Mouse (Mus musculus): ENCODE results near the gene Gm28230. TPM values are rescaled to one million over a fixed set of nuclear protein-coding genes. Genes with fewer than 3 reads are reported as not detected.

Gm28230 gene
- polyA plus RNA-seq, 1 experiment from 2014 or later: 0.10 TPM

GRCm38 (mm10) chr2:74695813-74696430 is 30.6 kb upstream of the Gm28230 start:
- no peak overlapping the region for H3K4me3 ChIP-seq (ENCODE audit: low read depth, low read length)
- H3K36me3 ChIP-seq (ENCODE audit: control insufficient read depth, insufficient read depth, low read length): no peaks in the 10 kb centered on the region
- peaks cover 8% of the 10 kb centered on the region for H3K4me1 ChIP-seq (ENCODE audit: control insufficient read depth, insufficient read depth, low read length)
- no peak overlapping the region for H3K27ac ChIP-seq (ENCODE audit: low read depth, low read length)
- H3K27me3 ChIP-seq (ENCODE audit: control insufficient read depth, insufficient read depth, low read length): peaks cover 99% of the 10 kb centered on the region
- no peaks in the 10 kb centered on the region for H3K9me3 ChIP-seq (replicated peaks; ENCODE audit: control insufficient read depth, low read length)
- no peak overlapping the region for H3K4me2 ChIP-seq
- WGBS (ENCODE audit: insufficient replicate concordance): 2% methylated on average over 7 of the region's 7 CpGs
- no peak overlapping the region for H3K9ac ChIP-seq (ENCODE audit: low read depth, low read length)
- no peak for ATAC-seq (replicated peaks; ENCODE audit: insufficient number of reproducible peaks, low FRiP score, low TSS enrichment)

- Histone ChIP-seq H3K9me3 (replicated peaks; ENCODE audit: control insufficient read depth, low read length) (no peaks in the 10 kb centered on the region), H3K36me3 (ENCODE audit: control insufficient read depth, insufficient read depth, low read length) (no peaks in the 10 kb centered on the region), H3K4me1 (ENCODE audit: control insufficient read depth, insufficient read depth, low read length) (peaks cover 2% of the 10 kb centered on the region; the same call in 1 of the 2 replicates), H3K9ac (ENCODE audit: low read depth, low read length) (no peak overlapping the region), H3K4me2 (no peak overlapping the region), H3K4me3 (ENCODE audit: low read depth, low read length) (no peak overlapping the region), H3K27me3 (ENCODE audit: control insufficient read depth, insufficient read depth, low read length) (peaks cover 99% of the 10 kb centered on the region), H3K27ac (ENCODE audit: low read depth, low read length) (no peak overlapping the region)
- WGBS (ENCODE audit: insufficient replicate concordance): 2% methylated on average over 34 of the region's 34 CpGs
- no peak for ATAC-seq (replicated peaks; ENCODE audit: insufficient number of reproducible peaks, low FRiP score, low TSS enrichment)
Measured at GRCm38 (mm10) chr2:74696442-74697335, 29.8 kb upstream of the Gm28230 start.

- no peaks in the 10 kb centered on the region for H3K9me3 ChIP-seq (replicated peaks; ENCODE audit: control insufficient read depth, low read length)
- H3K4me3 ChIP-seq (ENCODE audit: low read depth, low read length): peak within 1 kb of the TSS; percentile 41
- H3K4me1 ChIP-seq (ENCODE audit: control insufficient read depth, insufficient read depth, low read length): peaks cover 2% of the 10 kb centered on the region; the same call in 1 of the 2 replicates
- no peak within 1 kb of the TSS for H3K27ac ChIP-seq (ENCODE audit: low read depth, low read length)
- H3K27me3 ChIP-seq (ENCODE audit: control insufficient read depth, insufficient read depth, low read length): peaks cover 97% of the 10 kb centered on the region
- H3K36me3 ChIP-seq (ENCODE audit: control insufficient read depth, insufficient read depth, low read length): no peaks in the 10 kb centered on the region
- under 1% methylated on average over 43 of the region's 43 CpGs for WGBS (ENCODE audit: insufficient replicate concordance)
- peak within 1 kb of the TSS; percentile 69 for H3K4me2 ChIP-seq
- H3K9ac ChIP-seq (ENCODE audit: low read depth, low read length): 0 out of 2 replicates have a peak within 1 kb of the TSS, but pooled peaks have one; percentile 28
- 0 out of 2 replicates have a peak, but pooled peaks have one; percentile 39 for ATAC-seq (replicated peaks; ENCODE audit: insufficient number of reproducible peaks, low FRiP score, low TSS enrichment)
Measured at GRCm38 (mm10) chr2:74697567-74698121, 28.9 kb upstream of the Gm28230 start, which contains the start of gene Hoxd9. Gene Hoxd9 (plus strand): TSS chr2:74697727.

- H3K4me3 ChIP-seq (ENCODE audit: low read depth, low read length): peak overlapping the region; percentile 41
- H3K9me3 ChIP-seq (replicated peaks; ENCODE audit: control insufficient read depth, low read length): no peaks in the 10 kb centered on the region
- peak overlapping the region; percentile 69 for H3K4me2 ChIP-seq
- 0 out of 2 replicates have a peak overlapping the region, but pooled peaks have one; percentile 28 for H3K9ac ChIP-seq (ENCODE audit: low read depth, low read length)
- H3K36me3 ChIP-seq (ENCODE audit: control insufficient read depth, insufficient read depth, low read length): no peaks in the 10 kb centered on the region
- peaks cover 97% of the 10 kb centered on the region for H3K27me3 ChIP-seq (ENCODE audit: control insufficient read depth, insufficient read depth, low read length)
- H3K27ac ChIP-seq (ENCODE audit: low read depth, low read length): no peak overlapping the region
- ATAC-seq (replicated peaks; ENCODE audit: insufficient number of reproducible peaks, low FRiP score, low TSS enrichment): 0 out of 2 replicates have a peak, but pooled peaks have one; percentile 7
- peaks cover 2% of the 10 kb centered on the region; the same call in 1 of the 2 replicates for H3K4me1 ChIP-seq (ENCODE audit: control insufficient read depth, insufficient read depth, low read length)
- WGBS (ENCODE audit: insufficient replicate concordance): under 1% methylated on average over 86 of the region's 86 CpGs
Measured at GRCm38 (mm10) chr2:74698201-74699052, 28.1 kb upstream of the Gm28230 start.

GRCm38 (mm10) chr2:74699053-74699430 is 27.5 kb upstream of the Gm28230 start:
- no peak overlapping the region for H3K27ac ChIP-seq (ENCODE audit: low read depth, low read length)
- ATAC-seq (replicated peaks; ENCODE audit: insufficient number of reproducible peaks, low FRiP score, low TSS enrichment): no peak
- peaks cover 2% of the 10 kb centered on the region; the same call in 1 of the 2 replicates for H3K4me1 ChIP-seq (ENCODE audit: control insufficient read depth, insufficient read depth, low read length)
- peaks cover 97% of the 10 kb centered on the region for H3K27me3 ChIP-seq (ENCODE audit: control insufficient read depth, insufficient read depth, low read length)
- no peak overlapping the region for H3K4me3 ChIP-seq (ENCODE audit: low read depth, low read length)
- H3K9me3 ChIP-seq (replicated peaks; ENCODE audit: control insufficient read depth, low read length): no peaks in the 10 kb centered on the region
- H3K36me3 ChIP-seq (ENCODE audit: control insufficient read depth, insufficient read depth, low read length): no peaks in the 10 kb centered on the region
- H3K4me2 ChIP-seq: no peak overlapping the region
- under 1% methylated on average over 17 of the region's 17 CpGs for WGBS (ENCODE audit: insufficient replicate concordance)
- H3K9ac ChIP-seq (ENCODE audit: low read depth, low read length): no peak overlapping the region

GRCm38 (mm10) chr2:74699664-74700545 is 26.6 kb upstream of the Gm28230 start:
- H3K9ac ChIP-seq (ENCODE audit: low read depth, low read length): no peak overlapping the region
- H3K4me3 ChIP-seq (ENCODE audit: low read depth, low read length): no peak overlapping the region
- H3K9me3 ChIP-seq (replicated peaks; ENCODE audit: control insufficient read depth, low read length): no peaks in the 10 kb centered on the region
- 3% methylated on average over 23 of the region's 23 CpGs for WGBS (ENCODE audit: insufficient replicate concordance)
- no peak overlapping the region for H3K4me2 ChIP-seq
- ATAC-seq (replicated peaks; ENCODE audit: insufficient number of reproducible peaks, low FRiP score, low TSS enrichment): no peak
- H3K27me3 ChIP-seq (ENCODE audit: control insufficient read depth, insufficient read depth, low read length): peaks cover 97% of the 10 kb centered on the region
- H3K27ac ChIP-seq (ENCODE audit: low read depth, low read length): no peak overlapping the region
- no peaks in the 10 kb centered on the region for H3K36me3 ChIP-seq (ENCODE audit: control insufficient read depth, insufficient read depth, low read length)
- H3K4me1 ChIP-seq (ENCODE audit: control insufficient read depth, insufficient read depth, low read length): peaks cover 2% of the 10 kb centered on the region; the same call in 1 of the 2 replicates

GRCm38 (mm10) chr2:74700546-74701112 is 25.9 kb upstream of the Gm28230 start:
- no peak overlapping the region for H3K4me3 ChIP-seq (ENCODE audit: low read depth, low read length)
- no peak for ATAC-seq (replicated peaks; ENCODE audit: insufficient number of reproducible peaks, low FRiP score, low TSS enrichment)
- no peak overlapping the region for H3K4me2 ChIP-seq
- peaks cover 3% of the 10 kb centered on the region for H3K4me1 ChIP-seq (ENCODE audit: control insufficient read depth, insufficient read depth, low read length)
- WGBS (ENCODE audit: insufficient replicate concordance): 3% methylated on average over 22 of the region's 22 CpGs
- no peaks in the 10 kb centered on the region for H3K9me3 ChIP-seq (replicated peaks; ENCODE audit: control insufficient read depth, low read length)
- no peaks in the 10 kb centered on the region for H3K36me3 ChIP-seq (ENCODE audit: control insufficient read depth, insufficient read depth, low read length)
- peaks cover 97% of the 10 kb centered on the region for H3K27me3 ChIP-seq (ENCODE audit: control insufficient read depth, insufficient read depth, low read length)
- no peak overlapping the region for H3K9ac ChIP-seq (ENCODE audit: low read depth, low read length)
- no peak overlapping the region for H3K27ac ChIP-seq (ENCODE audit: low read depth, low read length)
